Mouse (Mus musculus) hindbrain, embryonic 16.5 days (tissue): ENCODE measurements around the gene Tead1. TPM values are rescaled to one million over a fixed set of nuclear protein-coding genes. Genes with fewer than 3 reads are reported as not detected.
A peak's percentile ranks its signal among the peaks of the same experiment; 100 is the strongest.

Experiments
- ATAC-seq: fragments of 200-750 bp; cut with Nextera tagmentation; 2 replicates; pipeline ENCODE4 v1.8.0; 2017; ENCODE audit warnings: moderate TSS enrichment, moderate library complexity
- H3K27ac ChIP-seq: fragments of 300-500 bp; sonication (generic); 2 replicates; pipeline ENCODE4 v1.5.1; 2014; ENCODE audit warnings: low read depth, mild to moderate bottlenecking, control low read depth, low read length, moderate library complexity
- H3K27me3 ChIP-seq: fragments of 300-500 bp; sonication (generic); replicated peaks from 2 replicates; pipeline ENCODE4 v1.6.1; 2014; ENCODE audit warnings: low read length; ENCODE audit not compliant: control insufficient read depth, insufficient read depth
- H3K36me3 ChIP-seq: fragments of 300-500 bp; sonication (generic); 2 replicates; pipeline ENCODE4 v1.6.1; 2014; ENCODE audit warnings: mild to moderate bottlenecking, low read length, moderate library complexity, mixed read lengths; ENCODE audit not compliant: control insufficient read depth, insufficient read depth
- H3K4me1 ChIP-seq: fragments of 300-500 bp; sonication (generic); 2 replicates; pipeline ENCODE4 v1.6.1; 2014; ENCODE audit warnings: low read depth, low read length; ENCODE audit not compliant: control insufficient read depth, insufficient read depth
- H3K4me2 ChIP-seq: fragments of 300-500 bp; sonication (generic); 2 replicates; pipeline ENCODE4 v1.6.1; 2014; ENCODE audit warnings: mild to moderate bottlenecking, low read length, control low read depth, moderate library complexity
- H3K4me3 ChIP-seq: fragments of 300-500 bp; sonication (generic); 2 replicates; pipeline ENCODE4 v1.5.1; 2014; ENCODE audit warnings: mild to moderate bottlenecking, low read length, control low read depth, moderate library complexity
- H3K9ac ChIP-seq: fragments of 300-500 bp; sonication (generic); 2 replicates; pipeline ENCODE4 v1.6.1; 2014; ENCODE audit warnings: low read depth, mild to moderate bottlenecking, control low read depth, low read length, moderate library complexity
- H3K9me3 ChIP-seq: fragments of 300-500 bp; sonication (generic); 2 replicates; pipeline ENCODE4 v1.6.1; 2014; ENCODE audit warnings: mild to moderate bottlenecking, low read length, moderate library complexity; ENCODE audit not compliant: control insufficient read depth
- WGBS: fragments of 180-500 bp; shearing (Covaris S2); extraction: QIAGEN DNeasy Blood & Tissue Kit; methylation state at CpG from one replicate; pipeline ENCODE4 v1.1.7; 2014; 5-methylcytosine and 5-hydroxymethylcytosine counted together
- polyA plus RNA-seq: library from polyadenylated mRNA; unstranded; fragments of >200 nt; fragmentation: Nextera tagmentation; extraction: Ambion mirVana; gene quantifications from 2 replicates; pipeline ENCODE4 v1.2.1, GENCODE M21; 2015

The Tead1 gene
- polyA plus RNA-seq, 1 experiment from 2014 or later = 12.1 TPM

DNA sequence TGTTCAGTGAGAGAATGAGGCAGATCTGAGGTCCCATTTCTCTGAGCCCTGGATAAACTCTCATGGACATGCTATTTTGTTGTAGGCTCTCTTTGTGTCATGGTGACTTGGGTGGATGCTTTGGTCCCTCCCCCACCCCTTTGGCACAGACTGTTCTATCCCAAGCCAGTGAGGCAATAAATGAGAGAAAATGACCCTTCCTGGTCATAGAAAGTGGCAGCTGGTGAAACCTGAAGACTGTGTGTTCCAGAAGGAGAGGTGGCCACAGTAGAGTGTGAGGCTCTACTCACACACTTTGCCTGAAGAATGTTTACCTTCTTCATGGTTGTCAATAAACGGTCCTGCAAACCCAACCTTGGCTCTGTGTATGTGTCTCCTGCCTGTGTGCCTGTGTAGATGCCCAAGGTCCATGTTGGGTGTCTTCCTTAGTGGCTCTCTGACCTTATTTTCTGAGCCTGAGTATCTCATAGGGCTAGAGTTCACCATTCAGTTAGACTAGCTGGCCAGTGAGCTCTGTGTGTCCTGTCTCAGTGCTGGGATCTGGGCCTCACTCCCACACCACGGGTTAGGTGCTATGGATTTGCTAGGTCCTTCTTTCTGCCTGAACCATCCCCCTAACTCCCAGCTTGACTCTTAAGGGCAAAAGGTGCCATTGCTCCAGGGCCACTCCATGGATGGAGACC, 127.7 kb downstream of the Tead1 start:
- peaks cover 15% of the 10 kb centered on the region for H3K4me1 ChIP-seq
- 0 out of 2 replicates have a peak, but pooled peaks have one; percentile 12 for ATAC-seq
- WGBS = 30% methylated on average over 2 of the region's 2 CpGs
- H3K36me3 ChIP-seq = no peaks in the 10 kb centered on the region
- peak overlapping the region; percentile 52; the same call in 1 of the 2 replicates for H3K27ac ChIP-seq
- no peaks in the 10 kb centered on the region for H3K9me3 ChIP-seq
- no peak overlapping the region for H3K4me3 ChIP-seq
- H3K4me2 ChIP-seq = peak overlapping the region; percentile 41
- no peaks in the 10 kb centered on the region for H3K27me3 ChIP-seq
- no peak overlapping the region for H3K9ac ChIP-seq

DNA sequence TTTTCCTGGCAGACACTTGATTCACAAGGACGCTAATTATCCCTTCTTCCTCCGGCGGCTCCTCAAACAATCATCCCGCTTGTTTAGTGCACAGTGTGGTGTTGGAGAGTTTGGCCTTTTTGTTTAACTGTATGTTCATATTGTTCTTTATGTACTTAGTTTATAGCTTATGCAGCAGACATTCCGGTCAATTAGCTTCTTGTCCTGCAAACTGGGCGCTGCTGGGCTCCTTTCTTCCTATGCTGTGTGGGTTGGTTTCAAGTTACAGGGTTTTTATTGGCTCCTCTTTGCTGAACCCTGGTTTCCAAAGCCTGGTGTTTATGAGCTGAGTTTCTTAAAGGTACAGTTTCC, 128.3 kb downstream of the Tead1 start:
- H3K9ac ChIP-seq = no peak overlapping the region
- H3K4me2 ChIP-seq = peak overlapping the region; percentile 41
- H3K27ac ChIP-seq = peak overlapping the region; percentile 52; the same call in 1 of the 2 replicates
- no peak overlapping the region for H3K4me3 ChIP-seq
- H3K9me3 ChIP-seq = no peaks in the 10 kb centered on the region
- no peaks in the 10 kb centered on the region for H3K27me3 ChIP-seq
- no peaks in the 10 kb centered on the region for H3K36me3 ChIP-seq
- H3K4me1 ChIP-seq = peaks cover 15% of the 10 kb centered on the region
- 4% methylated on average over 6 of the region's 6 CpGs for WGBS
- ATAC-seq = 0 out of 2 replicates have a peak, but pooled peaks have one; percentile 26

- Histone ChIP-seq H3K27me3 (no peaks in the 10 kb centered on the region), H3K27ac (no peak overlapping the region), H3K36me3 (no peaks in the 10 kb centered on the region), H3K9me3 (no peaks in the 10 kb centered on the region), H3K4me3 (no peak overlapping the region), H3K9ac (peak overlapping the region; percentile 33; the same call in 1 of the 2 replicates), H3K4me2 (no peak overlapping the region), H3K4me1 (peaks cover 18% of the 10 kb centered on the region)
- no peak for ATAC-seq
- 41% methylated on average over 7 of the region's 7 CpGs for WGBS
These were observed 131.6 kb downstream of the Tead1 start for GRCm38 (mm10) chr7:112810752-112811151.

DNA sequence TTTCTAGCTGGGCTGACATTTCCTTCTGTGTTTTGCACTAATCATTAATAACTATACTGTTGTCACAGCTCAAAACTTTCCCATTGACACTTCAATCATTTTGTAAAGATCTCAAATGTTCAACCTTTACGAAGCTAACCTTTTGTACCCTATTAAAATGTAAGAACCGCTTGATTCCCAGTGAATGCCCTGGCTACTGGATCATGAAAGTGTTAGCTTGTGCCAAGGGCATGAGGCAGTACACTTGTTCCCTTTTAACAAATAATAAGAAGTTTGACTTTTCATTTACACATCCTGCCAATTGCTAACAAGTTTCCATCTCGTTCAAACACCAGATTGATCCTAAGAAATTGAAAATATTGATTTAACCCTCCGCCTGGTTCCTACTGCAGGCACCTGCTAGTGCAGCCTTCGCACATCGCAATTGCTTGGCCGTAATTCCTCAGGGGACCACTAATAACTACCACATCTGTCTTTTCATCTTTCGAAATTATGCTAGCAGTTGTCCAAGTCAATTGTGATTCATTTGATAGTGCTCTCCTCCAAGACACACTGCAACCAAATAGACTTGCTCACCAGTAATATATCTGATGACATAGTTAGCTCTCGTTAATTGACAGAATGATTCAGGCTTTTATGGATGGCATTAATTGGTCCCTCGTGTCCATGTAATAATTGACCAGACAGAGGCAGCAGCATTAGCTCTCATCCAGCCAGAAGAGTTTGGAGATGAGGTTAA, 133.1 kb downstream of the Tead1 start:
- 0 out of 2 replicates have a peak, but pooled peaks have one; percentile 23 for ATAC-seq
- peaks cover 18% of the 10 kb centered on the region for H3K4me1 ChIP-seq

GRCm38 (mm10) chr7:112813163-112813562, 134.0 kb downstream of the Tead1 start:
- H3K4me1 ChIP-seq = peaks cover 16% of the 10 kb centered on the region
- ATAC-seq = no peak
- H3K36me3 ChIP-seq = no peaks in the 10 kb centered on the region
- H3K4me3 ChIP-seq = no peak overlapping the region
- no peak overlapping the region for H3K27ac ChIP-seq
- H3K4me2 ChIP-seq = no peak overlapping the region
- H3K9me3 ChIP-seq = no peaks in the 10 kb centered on the region
- no peak overlapping the region for H3K9ac ChIP-seq
- WGBS = 93% methylated on average over 7 of the region's 7 CpGs
- no peaks in the 10 kb centered on the region for H3K27me3 ChIP-seq

More for the DNA sequence above, 133.1 kb downstream of the Tead1 start:
- Histone ChIP-seq H3K4me3 (no peak overlapping the region), H3K9ac (no peak overlapping the region), H3K4me2 (no peak overlapping the region), H3K27me3 (no peaks in the 10 kb centered on the region), H3K9me3 (no peaks in the 10 kb centered on the region), H3K27ac (no peak overlapping the region), H3K36me3 (no peaks in the 10 kb centered on the region)
- WGBS = 57% methylated on average over 10 of the region's 10 CpGs

GRCm38 (mm10) chr7:112813731-112814306, 134.7 kb downstream of the Tead1 start:
- WGBS = 88% methylated on average over 7 of the region's 8 CpGs
- Histone ChIP-seq H3K27me3 (no peaks in the 10 kb centered on the region), H3K4me1 (peaks cover 16% of the 10 kb centered on the region), H3K4me3 (no peak overlapping the region), H3K36me3 (no peaks in the 10 kb centered on the region), H3K4me2 (no peak overlapping the region), H3K27ac (no peak overlapping the region), H3K9me3 (no peaks in the 10 kb centered on the region), H3K9ac (no peak overlapping the region)
- no peak for ATAC-seq

DNA sequence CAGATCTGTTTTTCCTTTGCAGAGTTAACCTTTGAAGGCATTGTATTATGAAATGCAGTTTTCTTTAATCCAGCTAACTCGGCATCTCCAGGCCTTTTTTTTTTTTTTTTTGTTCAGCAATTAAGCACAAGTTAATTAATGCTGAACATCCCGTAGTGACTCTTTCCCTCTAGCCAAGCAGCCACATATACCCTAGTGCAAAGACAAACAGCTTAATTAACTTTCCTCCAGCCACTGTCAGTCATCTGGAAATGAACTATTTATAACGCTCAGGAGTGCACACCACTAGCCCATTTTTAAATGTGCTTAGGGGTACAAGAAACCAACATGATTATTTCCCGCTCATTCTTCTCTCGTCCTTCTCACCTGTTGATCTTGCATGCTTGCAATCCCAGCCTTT, 136.9 kb downstream of the Tead1 start:
- ATAC-seq = 0 out of 2 replicates have a peak, but pooled peaks have one; percentile 32
- Histone ChIP-seq H3K4me1 (peaks cover 6% of the 10 kb centered on the region; the same call in 1 of the 2 replicates), H3K9me3 (no peaks in the 10 kb centered on the region), H3K27me3 (no peaks in the 10 kb centered on the region; the same call in 1 of the 2 replicates), H3K9ac (no peak overlapping the region), H3K27ac (no peak overlapping the region), H3K36me3 (no peaks in the 10 kb centered on the region), H3K4me3 (no peak overlapping the region), H3K4me2 (no peak overlapping the region)
- WGBS = 29% methylated on average over 5 of the region's 5 CpGs

DNA sequence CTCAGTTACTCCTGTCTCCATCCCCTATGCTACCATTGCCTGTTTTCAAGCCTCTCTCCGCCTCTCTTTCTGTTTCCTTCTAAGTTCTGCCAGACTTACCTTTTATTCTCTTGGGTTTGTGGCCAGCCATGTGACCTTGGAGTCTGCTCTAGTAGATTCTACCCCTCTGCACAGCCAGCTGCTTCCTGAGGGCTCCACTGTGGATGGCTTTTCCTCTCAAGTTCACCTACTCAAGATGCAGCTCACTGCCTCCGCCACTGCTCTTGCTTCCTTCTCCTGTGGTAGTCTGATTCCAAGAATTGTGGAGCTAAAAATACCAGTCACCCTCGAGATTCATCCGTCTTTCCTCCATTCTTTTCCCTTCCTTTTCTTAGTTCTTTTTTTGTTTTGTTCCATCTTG, 140.7 kb downstream of the Tead1 start:
- Histone ChIP-seq H3K27ac (no peak overlapping the region), H3K27me3 (no peaks in the 10 kb centered on the region; the same call in 1 of the 2 replicates), H3K4me2 (no peak overlapping the region), H3K9me3 (no peaks in the 10 kb centered on the region), H3K4me1 (peaks cover 18% of the 10 kb centered on the region), H3K36me3 (no peaks in the 10 kb centered on the region), H3K9ac (no peak overlapping the region), H3K4me3 (no peak overlapping the region)
- WGBS = 76% methylated on average over 4 of the region's 4 CpGs
- no peak for ATAC-seq

DNA sequence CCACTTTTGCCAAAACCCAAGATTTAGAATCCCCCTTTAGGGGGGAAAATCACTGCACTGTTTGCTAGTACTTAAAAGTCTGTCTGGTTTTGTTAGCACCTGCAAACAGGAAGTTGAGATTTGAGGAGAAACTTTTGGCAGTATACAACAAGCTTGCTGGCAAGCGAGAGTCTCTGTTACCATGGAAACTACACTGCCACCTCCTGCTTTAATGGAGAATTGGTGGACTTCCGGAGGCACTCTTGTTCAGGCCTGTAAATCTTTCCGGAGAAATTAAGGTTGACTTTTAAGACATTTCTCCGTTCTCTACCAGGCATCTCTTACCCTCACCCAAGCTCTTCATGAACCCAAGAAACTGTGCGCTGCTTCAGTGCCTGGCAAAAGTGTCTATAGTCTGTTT, 143.8 kb downstream of the Tead1 start:
- Histone ChIP-seq H3K27me3 (no peaks in the 10 kb centered on the region; the same call in 1 of the 2 replicates), H3K4me3 (no peak overlapping the region), H3K9me3 (no peaks in the 10 kb centered on the region), H3K36me3 (no peaks in the 10 kb centered on the region), H3K27ac (peak overlapping the region; percentile 74), H3K9ac (no peak overlapping the region), H3K4me2 (peak overlapping the region; percentile 28; the same call in 1 of the 2 replicates), H3K4me1 (peaks cover 37% of the 10 kb centered on the region)
- WGBS = 14% methylated on average over 5 of the region's 5 CpGs
- ATAC-seq = no peak
